Mouse (Mus musculus) testis, adult 2 months (tissue): ENCODE measurements at regions not wholly inside any gene's neighbourhood (a gene's known extent, or its start where the extent isn't known, plus 50 kb on each side); places are given as distances from the start of the nearest gene placed in this dataset.

Experiments used
- CTCF ChIP-seq: fragments of 200-500 bp; IDR thresholded peaks from 2 replicates; pipeline ENCODE4 v1.5.1; 2012; ENCODE audit warnings: low read depth, mild to moderate bottlenecking, inconsistent platforms, low read length, moderate library complexity; ENCODE audit not compliant: control insufficient read depth, insufficient read depth, insufficient replicate concordance
- POLR2A ChIP-seq: fragments of 200-500 bp; IDR thresholded peaks from 2 replicates; pipeline ENCODE4 v1.6.1; 2012; ENCODE audit warnings: low read depth, mild to moderate bottlenecking, inconsistent platforms, low read length, moderate library complexity; ENCODE audit not compliant: control insufficient read depth

DNA sequence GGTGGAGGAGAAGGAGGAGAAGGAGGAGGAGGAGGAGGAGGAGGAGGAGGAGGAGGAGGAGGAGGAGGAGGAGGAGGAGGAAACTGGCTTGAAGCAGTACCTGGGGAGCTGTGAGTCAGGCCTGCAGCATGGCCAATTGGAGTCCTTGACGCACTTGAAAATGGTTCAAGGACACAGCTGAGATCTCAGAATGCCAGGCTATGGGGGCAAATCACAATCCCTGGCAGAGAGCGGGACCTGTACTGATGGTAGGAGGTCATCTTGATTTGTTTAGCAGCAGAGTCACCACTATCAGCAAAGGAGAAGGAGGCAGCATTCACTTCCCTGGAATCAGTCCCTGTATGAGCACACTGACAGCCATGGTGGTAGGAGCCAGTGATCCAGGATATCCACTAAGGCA, 294.1 kb downstream of the Cog6 start:
- no peak for TF ChIP-seq CTCF
- no peak for TF ChIP-seq POLR2A
